Mouse (Mus musculus) fibroblast of lung, adult 2 months (primary cell): ENCODE measurements around the gene Rap1b.

ENCODE experiments used
- DNase-seq: peaks from one replicate; pipeline ENCODE4 v3.0.0-alpha.2; 2011; ENCODE audit warnings: low read depth

The Rap1b gene

GRCm38 (mm10) chr10:117858241-117858640, 12.4 kb upstream of the Rap1b start:
- no peak for DNase-seq

DNA sequence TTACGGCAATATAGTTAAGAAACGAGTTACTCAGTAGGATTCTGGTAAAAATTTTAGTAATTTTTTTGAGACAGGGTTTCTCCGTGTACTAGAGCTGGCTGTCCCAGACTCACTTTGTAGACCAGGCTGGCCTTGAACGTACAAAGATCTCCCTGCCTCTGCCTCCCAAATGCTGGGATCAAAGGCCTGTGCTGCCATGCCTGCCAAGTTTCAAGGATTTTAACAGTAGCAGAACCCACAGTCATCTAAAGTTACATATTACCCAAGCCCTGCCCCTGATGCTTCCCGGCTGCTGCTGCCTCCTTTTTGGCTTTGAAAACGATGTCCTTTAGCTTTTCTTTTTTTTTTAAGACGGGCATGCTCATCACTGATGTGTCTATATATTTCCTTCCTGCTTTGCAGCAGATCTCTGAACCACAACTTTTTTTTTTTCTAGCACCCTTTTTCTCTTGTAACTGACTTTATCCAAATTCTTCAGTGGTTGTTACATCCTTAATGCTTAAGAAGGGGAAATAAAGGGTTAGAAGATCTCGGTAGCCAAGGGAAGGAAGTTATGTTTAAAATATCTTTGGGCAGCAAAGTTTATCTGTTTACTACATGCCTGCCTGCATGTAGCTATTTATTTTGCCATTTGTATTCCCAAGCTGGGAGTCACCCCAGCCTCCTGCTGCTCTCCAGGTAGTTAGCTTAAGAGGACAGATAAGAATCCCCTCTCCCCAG, 10.3 kb upstream of the Rap1b start:
- no peak for DNase-seq

- no peak for DNase-seq
Measured at GRCm38 (mm10) chr10:117852648-117853192, 6.9 kb upstream of the Rap1b start.

DNA sequence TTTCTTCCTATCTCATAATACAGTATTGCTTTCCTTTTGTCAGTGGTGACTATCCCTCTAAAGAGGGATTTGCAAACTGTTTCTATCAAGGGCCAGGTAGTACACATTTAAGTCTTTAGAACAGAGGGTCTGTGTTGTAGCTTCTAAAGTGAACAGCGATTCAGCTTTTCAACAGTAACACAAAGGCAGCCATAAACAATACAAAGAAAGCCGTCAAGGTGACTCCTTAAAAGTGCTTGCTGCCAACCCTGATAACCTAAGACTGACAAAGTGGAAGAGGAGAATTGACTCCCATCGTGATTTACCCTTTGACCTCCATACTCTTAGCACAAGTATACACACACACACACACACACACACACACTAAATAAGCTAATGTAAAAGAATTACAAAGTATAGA, 3.1 kb upstream of the Rap1b start:
- DNase-seq = no peak

GRCm38 (mm10) chr10:117846796-117847195, 961 bp upstream of the Rap1b start:
- no peak for DNase-seq

- DNase-seq = peak; percentile 48
Measured at GRCm38 (mm10) chr10:117846260-117846632, 411 bp upstream of the Rap1b start.

GRCm38 (mm10) chr10:117844782-117845596, 846 bp downstream of the Rap1b start:
- DNase-seq = peak; percentile 36

DNA sequence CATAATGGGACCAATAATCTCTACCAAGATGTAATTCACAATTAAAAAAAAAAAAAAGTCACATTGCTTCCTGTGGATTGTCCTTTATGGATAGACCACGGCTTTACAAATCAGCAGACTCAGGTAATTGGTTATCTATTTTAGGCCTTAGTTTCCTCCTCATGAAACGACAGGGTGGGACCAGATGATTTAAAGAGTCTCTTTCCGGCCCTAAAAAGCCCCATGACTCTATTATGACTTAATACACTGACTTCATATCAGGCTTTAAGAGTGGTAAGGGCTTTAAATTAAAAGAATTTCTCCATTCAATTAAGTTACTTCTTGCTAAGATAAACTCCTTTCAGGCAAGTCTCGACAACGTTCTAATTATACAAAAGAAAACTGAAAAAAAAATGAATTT, 1.6 kb downstream of the Rap1b start:
- DNase-seq = no peak

- no peak for DNase-seq
Measured at GRCm38 (mm10) chr10:117843690-117844089, 2.1 kb downstream of the Rap1b start.

DNA sequence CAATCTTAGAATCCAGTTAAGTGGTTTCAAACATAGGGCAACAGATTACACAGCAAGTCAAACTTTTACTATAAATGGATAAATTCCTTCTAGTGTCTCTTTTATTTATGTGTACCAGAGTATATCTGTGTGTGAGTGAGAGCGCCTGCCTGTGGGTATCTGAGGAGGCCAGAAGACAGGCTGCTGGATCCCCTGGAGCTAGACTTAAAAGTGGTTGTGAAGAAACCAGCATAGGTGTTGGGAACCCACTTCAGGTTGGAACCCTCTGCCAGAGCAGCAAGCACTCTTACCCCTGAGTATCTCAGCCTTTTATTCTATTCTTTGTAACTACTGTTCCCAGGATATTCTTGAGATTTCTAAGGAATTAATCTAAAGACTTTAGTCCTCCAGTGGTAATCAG, 4.1 kb downstream of the Rap1b start:
- no peak for DNase-seq

GRCm38 (mm10) chr10:117840431-117840995, 5.3 kb downstream of the Rap1b start:
- no peak for DNase-seq

DNA sequence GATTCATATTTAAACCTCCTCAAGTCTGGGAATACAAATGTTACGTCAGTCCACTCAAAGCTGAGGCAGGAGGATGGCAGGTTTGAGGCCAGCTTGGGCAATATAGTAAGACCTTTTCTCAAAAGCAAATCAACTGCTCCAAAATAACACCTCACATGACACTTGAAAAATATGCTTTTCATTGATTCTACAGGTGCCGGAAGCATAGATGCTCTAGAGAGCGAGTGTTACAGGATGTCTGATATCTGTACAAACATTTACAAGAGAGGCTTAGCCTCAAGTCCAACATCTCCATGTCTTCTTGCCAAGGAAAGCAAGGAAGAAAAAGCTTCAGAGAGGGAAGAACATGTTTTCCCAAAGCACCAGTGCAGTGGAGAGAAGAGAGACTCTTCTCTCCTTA, 6.1 kb downstream of the Rap1b start:
- DNase-seq = no peak

DNA sequence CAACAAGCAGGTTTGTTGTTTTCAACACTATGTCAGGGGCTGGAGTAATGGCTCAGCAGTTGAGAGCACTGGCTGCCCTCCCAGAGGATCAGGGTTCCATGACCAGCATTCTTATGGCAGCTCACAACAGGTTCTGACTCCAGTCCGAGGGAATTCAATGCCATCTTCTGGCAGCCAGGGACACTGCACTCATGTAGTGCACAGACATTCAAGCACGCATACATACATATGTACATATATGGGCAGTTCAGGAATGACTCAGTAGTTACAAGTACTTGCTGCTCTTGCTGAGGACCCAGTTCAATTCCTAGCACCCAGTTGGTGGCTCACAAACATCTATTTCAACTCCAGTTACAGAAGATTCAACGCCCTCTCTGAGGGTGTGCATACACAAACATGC, 6.9 kb downstream of the Rap1b start:
- no peak for DNase-seq

DNA sequence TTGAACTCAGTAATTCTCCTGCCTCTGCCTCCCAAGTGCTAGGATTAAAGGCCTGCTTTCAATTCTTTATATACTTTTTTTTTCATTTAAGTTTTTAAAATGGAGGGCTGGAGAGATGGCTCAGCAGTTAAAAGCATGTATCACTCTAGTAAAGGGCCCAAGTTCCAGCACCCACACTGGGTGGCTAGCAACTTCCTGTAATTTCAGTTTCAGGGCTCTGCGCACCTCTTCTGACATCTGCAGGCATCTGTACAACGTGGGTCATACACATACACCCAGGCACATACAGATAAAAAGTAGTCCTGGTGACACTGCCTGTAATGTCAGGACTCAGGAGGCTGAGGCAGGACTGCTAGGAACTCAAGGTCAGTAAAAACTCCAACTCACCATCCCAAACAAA, 9.5 kb downstream of the Rap1b start:
- no peak for DNase-seq

DNA sequence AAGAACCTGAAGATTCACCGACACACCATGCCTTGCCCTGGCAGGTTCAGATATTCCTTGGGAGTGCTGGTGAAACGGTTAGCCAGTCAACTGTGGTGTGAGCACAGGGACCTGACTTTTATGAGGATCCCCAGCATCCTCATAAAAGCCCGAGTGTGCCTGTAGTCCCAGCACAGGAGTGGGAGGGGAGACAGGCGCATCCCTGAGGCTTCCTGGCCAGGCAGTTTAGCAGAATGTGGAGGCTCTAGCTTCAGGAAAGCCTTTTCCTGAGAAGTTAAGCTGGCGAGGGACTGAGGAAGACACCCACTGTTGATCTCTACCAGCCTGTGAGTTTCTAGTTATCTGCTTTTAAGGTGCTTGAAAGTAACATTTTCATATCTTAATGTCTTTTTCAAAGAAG, 10.4 kb downstream of the Rap1b start:
- no peak for DNase-seq

DNA sequence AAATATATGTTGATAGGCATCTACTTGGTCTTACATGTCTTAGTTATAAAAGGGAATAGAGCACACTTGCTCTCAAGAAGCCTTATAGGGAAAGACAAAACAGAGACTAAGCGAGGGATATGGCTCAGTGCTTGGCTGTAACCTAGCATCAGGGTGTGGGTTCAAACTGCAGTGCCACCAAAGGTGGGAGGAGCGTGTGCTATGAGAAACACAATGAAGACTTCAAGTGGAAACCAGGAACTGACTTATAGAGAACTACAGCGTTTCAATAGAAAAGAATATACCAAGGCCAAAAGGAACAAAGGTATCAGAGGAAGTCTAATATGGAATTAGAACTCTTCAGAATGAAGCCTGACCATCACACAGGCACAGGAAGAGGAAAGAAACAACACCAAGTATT, 15.0 kb downstream of the Rap1b start:
- DNase-seq = no peak

GRCm38 (mm10) chr10:117829472-117830155, 16.2 kb downstream of the Rap1b start:
- DNase-seq = no peak

- DNase-seq = no peak
Measured at GRCm38 (mm10) chr10:117829022-117829421, 16.8 kb downstream of the Rap1b start.

DNA sequence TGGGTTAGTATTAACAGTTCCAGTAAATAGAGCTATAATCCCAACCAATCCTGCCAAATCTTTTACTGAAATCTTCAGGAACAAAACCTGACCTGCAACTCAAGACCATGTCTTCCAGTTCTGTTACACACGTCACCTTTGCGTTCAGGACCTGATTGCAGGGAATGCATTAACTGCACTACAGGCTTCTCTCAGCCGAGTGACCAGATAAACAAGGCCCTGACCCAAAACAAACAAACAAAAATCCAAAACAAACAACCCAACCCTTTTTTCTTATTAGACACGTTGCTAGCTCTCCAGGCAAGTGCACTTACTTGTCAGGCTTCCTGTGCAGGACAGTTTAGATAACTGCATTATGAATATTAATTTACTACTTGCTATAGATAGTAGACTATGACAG, 17.3 kb downstream of the Rap1b start:
- no peak for DNase-seq

DNA sequence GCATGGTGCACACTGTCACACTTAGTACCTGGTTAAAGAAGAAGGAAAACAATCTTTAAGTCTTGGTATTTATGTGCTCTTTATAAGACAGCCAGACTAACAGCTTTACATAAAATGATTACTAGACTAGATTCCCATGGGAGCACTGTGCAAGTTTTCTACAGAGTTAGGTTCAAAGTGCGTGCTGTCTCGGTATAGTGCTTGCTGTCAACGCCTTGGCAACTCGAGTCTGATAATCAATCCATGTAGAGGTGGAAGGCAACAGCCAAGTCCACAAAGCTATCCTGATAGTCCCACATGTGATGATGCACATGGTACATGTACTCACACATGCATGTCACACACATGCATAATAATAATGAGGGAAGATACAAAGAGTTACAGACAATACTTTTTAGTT, 21.2 kb downstream of the Rap1b start:
- no peak for DNase-seq

DNA sequence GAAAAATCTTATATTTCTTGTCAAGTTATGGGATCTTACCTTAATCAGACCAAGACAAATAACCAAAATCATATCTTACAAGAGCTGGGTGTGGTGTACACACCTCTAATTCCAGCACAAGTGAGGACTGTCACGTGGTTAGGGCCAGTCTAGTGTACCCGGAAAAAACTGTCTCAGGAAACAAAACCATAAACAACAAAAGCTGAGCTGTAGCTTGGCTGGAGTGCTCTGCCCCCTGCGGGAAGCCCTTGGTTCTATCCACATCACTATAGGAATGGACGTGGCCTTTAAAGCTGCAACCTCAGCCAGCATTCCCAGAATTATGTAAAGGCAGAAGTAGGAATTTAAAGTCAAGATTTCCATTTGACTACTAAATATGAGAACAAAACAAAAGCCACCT, 21.7 kb downstream of the Rap1b start:
- DNase-seq = no peak

GRCm38 (mm10) chr10:117823321-117823720, 22.5 kb downstream of the Rap1b start:
- DNase-seq = no peak
